Mouse (Mus musculus) embryonic facial prominence, embryonic 14.5 days (tissue): ENCODE measurements around the gene Cep78. TPM values are rescaled to one million over a fixed set of nuclear protein-coding genes. Genes with fewer than 3 reads are reported as not detected.

ENCODE experiments used
- ATAC-seq: fragments of 200-750 bp; cut with Nextera tagmentation; 2 replicates; pipeline ENCODE4 v1.8.0; 2017; ENCODE audit warnings: low read depth, moderate number of reproducible peaks, moderate TSS enrichment
- DNase-seq: peaks from one replicate; pipeline ENCODE4 v3.0.0-alpha.2; 2015; ENCODE audit warnings: low spot score
- H3K27ac ChIP-seq: fragments of 300-500 bp; sonication (generic); replicated peaks from 2 replicates; pipeline ENCODE4 v1.5.1; 2014; ENCODE audit warnings: low read depth, mild to moderate bottlenecking, low read length, moderate library complexity
- H3K27me3 ChIP-seq: fragments of 300-500 bp; sonication (generic); replicated peaks from 2 replicates; pipeline ENCODE4 v1.6.1; 2014; ENCODE audit warnings: low read length; ENCODE audit not compliant: control insufficient read depth, insufficient read depth
- H3K36me3 ChIP-seq: fragments of 300-500 bp; sonication (generic); 2 replicates; pipeline ENCODE4 v1.6.1; 2014; ENCODE audit warnings: low read length, mixed read lengths; ENCODE audit not compliant: control insufficient read depth, insufficient read depth
- H3K4me1 ChIP-seq: fragments of 300-500 bp; sonication (generic); 2 replicates; pipeline ENCODE4 v1.6.1; 2014; ENCODE audit warnings: antibody characterized with exemption, low read length; ENCODE audit not compliant: control insufficient read depth, insufficient read depth
- H3K4me2 ChIP-seq: fragments of 300-500 bp; sonication (generic); 2 replicates; pipeline ENCODE4 v1.6.1; 2014; ENCODE audit warnings: low read depth, mild to moderate bottlenecking, low read length, moderate library complexity, mixed read lengths
- H3K4me3 ChIP-seq: fragments of 300-500 bp; sonication (generic); 2 replicates; pipeline ENCODE4 v1.5.1; 2014; ENCODE audit warnings: low read depth, mild to moderate bottlenecking, low read length
- H3K9ac ChIP-seq: fragments of 300-500 bp; sonication (generic); 2 replicates; pipeline ENCODE4 v1.6.1; 2014; ENCODE audit warnings: low read depth, mild to moderate bottlenecking, low read length, moderate library complexity, mixed read lengths
- H3K9me3 ChIP-seq: fragments of 300-500 bp; sonication (generic); 2 replicates; pipeline ENCODE4 v1.6.1; 2016; ENCODE audit warnings: low read length; ENCODE audit not compliant: control insufficient read depth
- WGBS: fragments of 180-500 bp; shearing (Covaris S2); extraction: QIAGEN DNeasy Blood & Tissue Kit; methylation state at CpG from one replicate; pipeline ENCODE4 v1.1.7; 2014; 5-methylcytosine and 5-hydroxymethylcytosine counted together
- polyA plus RNA-seq: library from polyadenylated mRNA; unstranded; fragments of >200 nt; fragmentation: Nextera tagmentation; extraction: Ambion mirVana; gene quantifications from 2 replicates; pipeline ENCODE4 v1.2.1, GENCODE M21; 2014

The Cep78 gene
- polyA plus RNA-seq, 1 experiment from 2014 or later = 19.1 TPM

GRCm38 (mm10) chr19:15910488-15910887, 74.3 kb downstream of the Cep78 start:
- no peaks in the 10 kb centered on the region for H3K9me3 ChIP-seq
- H3K4me1 ChIP-seq = no peaks in the 10 kb centered on the region
- H3K4me3 ChIP-seq = no peak overlapping the region
- no peak overlapping the region for H3K4me2 ChIP-seq
- no peak for DNase-seq
- H3K27me3 ChIP-seq = no peaks in the 10 kb centered on the region
- H3K27ac ChIP-seq = no peak overlapping the region
- 91% methylated on average over 1 of the region's 1 CpGs for WGBS
- H3K9ac ChIP-seq = no peak overlapping the region
- peaks cover 63% of the 10 kb centered on the region for H3K36me3 ChIP-seq
- ATAC-seq = no peak

- Histone ChIP-seq H3K27me3 (no peaks in the 10 kb centered on the region), H3K9ac (no peak overlapping the region), H3K9me3 (no peaks in the 10 kb centered on the region), H3K4me1 (peaks cover 3% of the 10 kb centered on the region; the same call in 1 of the 2 replicates), H3K27ac (no peak overlapping the region), H3K4me3 (no peak overlapping the region), H3K4me2 (no peak overlapping the region), H3K36me3 (peaks cover 51% of the 10 kb centered on the region)
- ATAC-seq (no peak), DNase-seq (no peak)
- WGBS = 85% methylated on average over 5 of the region's 5 CpGs
Observed at GRCm38 (mm10) chr19:15908016-15908415, 76.8 kb downstream of the Cep78 start.

Other genes starting within 250 kb of the Cep78 start
- gene Psat1, start 37.7 kb downstream of the Cep78 start, polyA plus RNA-seq = 121 and 126 TPM in 2 replicates
- 17.5 and 18.3 TPM in 2 replicates for gene Gnaq, start 147.8 kb upstream of the Cep78 start, polyA plus RNA-seq